ENCODE assay signal across 8 mouse cellular contexts in genomic region chr16:32431047-32431591, GRCm38 (mm10). TPM values are rescaled to one million over a fixed set of nuclear protein-coding genes. Genes with fewer than 3 reads are reported as not detected.
DNase-seq lines count a peak whose midpoint lies in the region; ATAC-seq and TF ChIP-seq lines count a peak whose summit lies in the region.

No protein-coding gene starts in this region.

- intact Hi-C loops in left cerebral cortex, postnatal 4 days (cut with DNase I) = no loop called here

- peak overlapping the region; percentile 93 for H3K27ac ChIP-seq in heart, embryonic 10.5 days
- no peak overlapping the region for H3K27ac ChIP-seq in CH12.LX (ENCODE audit: insufficient read depth, low read depth)
- H3K27ac ChIP-seq in embryonic facial prominence, embryonic 14.5 days (replicated peaks; ENCODE audit: low read depth, low read length) = peak overlapping the region; percentile 88
- peak overlapping the region; percentile 93 for H3K27ac ChIP-seq in intestine, embryonic 16.5 days (ENCODE audit: low read length)

- no peaks in the 10 kb centered on the region for H3K9me3 ChIP-seq in heart, embryonic 10.5 days
- no peaks in the 10 kb centered on the region for H3K9me3 ChIP-seq in CH12.LX (replicated peaks; ENCODE audit: low read length)
- H3K9me3 ChIP-seq in embryonic facial prominence, embryonic 14.5 days (ENCODE audit: control insufficient read depth, low read length) = no peaks in the 10 kb centered on the region
- H3K9me3 ChIP-seq in intestine, embryonic 16.5 days (ENCODE audit: control insufficient read depth, low read length) = no peaks in the 10 kb centered on the region

- H3K27me3 ChIP-seq in heart, embryonic 10.5 days (ENCODE audit: insufficient read depth, poor library complexity, severe bottlenecking) = no peaks in the 10 kb centered on the region
- H3K27me3 ChIP-seq in CH12.LX (replicated peaks) = no peaks in the 10 kb centered on the region
- H3K27me3 ChIP-seq in embryonic facial prominence, embryonic 14.5 days (replicated peaks; ENCODE audit: control insufficient read depth, insufficient read depth, low read length) = no peaks in the 10 kb centered on the region
- no peaks in the 10 kb centered on the region for H3K27me3 ChIP-seq in intestine, embryonic 16.5 days (replicated peaks; ENCODE audit: control insufficient read depth, insufficient read depth, low read length)

- no peak for TF ChIP-seq RAD21 in CH12.LX (IDR thresholded peaks at IDR 0.05; ENCODE audit: low read depth, low read length)

- TF ChIP-seq CTCF in CH12.LX (conservative IDR thresholded peaks at IDR 0.05 in 1 of 2, IDR thresholded peaks at IDR 0.05 in 1 of 2; ENCODE audit: low read depth in 2 of 2, low read length in 2 of 2) = no peak

- WGBS in heart, embryonic 10.5 days = under 1% methylated on average over 28 of the region's 28 CpGs
- WGBS in embryonic facial prominence, embryonic 14.5 days = under 1% methylated on average over 28 of the region's 28 CpGs
- WGBS in intestine, embryonic 16.5 days = under 1% methylated on average over 28 of the region's 28 CpGs

- peak overlapping the region; percentile 80 for H3K4me3 ChIP-seq in heart, embryonic 10.5 days
- peak overlapping the region; percentile 65 to 86 (median 78) for H3K4me3 ChIP-seq in CH12.LX (replicated peaks in 1 of 3; ENCODE audit: low read depth in 2 of 3, low read length in 2 of 3, poor library complexity in 1 of 3)
- peak overlapping the region; percentile 85 for H3K4me3 ChIP-seq in embryonic facial prominence, embryonic 14.5 days (ENCODE audit: low read depth, low read length)
- H3K4me3 ChIP-seq in intestine, embryonic 16.5 days (ENCODE audit: low read length) = peak overlapping the region; percentile 81

- peaks cover 2% of the 10 kb centered on the region; the same call in 1 of the 2 replicates for H3K79me2 ChIP-seq in CH12.LX (replicated peaks; ENCODE audit: control insufficient read depth, extremely low read depth, insufficient read depth, poor library complexity, severe bottlenecking)

- TF ChIP-seq EP300 in CH12.LX (IDR thresholded peaks at IDR 0.05; ENCODE audit: low read length) = no peak

- DNase-seq in heart, embryonic 10.5 days (ENCODE audit: low spot score) = no peak
- DNase-seq in heart, adult 18-20 months = no peak
- peak; percentile 14 for DNase-seq in CH12.LX (ENCODE audit: extremely low read depth)
- no peak for DNase-seq in embryonic facial prominence, embryonic 14.5 days (ENCODE audit: low spot score)
- DNase-seq in left cerebral cortex, postnatal 4 days = no peak
- DNase-seq in cerebellum, adult 11-12 months = no peak

- H3K36me3 ChIP-seq in heart, embryonic 10.5 days = no peaks in the 10 kb centered on the region
- H3K36me3 ChIP-seq in CH12.LX (replicated peaks in 1 of 2; ENCODE audit: control insufficient read depth in 1 of 2, insufficient read depth in 1 of 2, low read length in 1 of 2) = no peaks in the 10 kb centered on the region
- H3K36me3 ChIP-seq in embryonic facial prominence, embryonic 14.5 days (ENCODE audit: control insufficient read depth, insufficient read depth, low read length) = no peaks in the 10 kb centered on the region
- no peaks in the 10 kb centered on the region for H3K36me3 ChIP-seq in intestine, embryonic 16.5 days (ENCODE audit: control insufficient read depth, insufficient read depth, low read length)

- TF ChIP-seq POLR2A in CH12.LX (IDR thresholded peaks at IDR 0.05; ENCODE audit: low read depth, low read length) = no peak

- dilution Hi-C loops in CH12.LX (cut with MboI; ENCODE audit: extremely low pct_ligation_motif_present, extremely low pct_unique_long_range_greater_than_20kb, low sequenced_read_pairs) = no loop called here

- H3K4me1 ChIP-seq in heart, embryonic 10.5 days = peaks cover 18% of the 10 kb centered on the region; the same call in 1 of the 2 replicates
- H3K4me1 ChIP-seq in CH12.LX (ENCODE audit: control insufficient read depth in 1 of 2, insufficient read depth in 2 of 2) = peaks cover 3 to 32% of the 10 kb centered on the region in 2 experiments; a peak in 3 of 4 replicates
- peaks cover 11% of the 10 kb centered on the region; the same call in 1 of the 2 replicates for H3K4me1 ChIP-seq in embryonic facial prominence, embryonic 14.5 days (ENCODE audit: control insufficient read depth, insufficient read depth, low read length)
- H3K4me1 ChIP-seq in intestine, embryonic 16.5 days (ENCODE audit: control insufficient read depth, insufficient read depth, low read length) = peaks cover 13% of the 10 kb centered on the region

- in situ Hi-C loops in CH12.LX (cut with MboI; ENCODE audit: low pct_ligation_motif_present, low pct_unique_long_range_greater_than_20kb, low sequenced_read_pairs) = no loop called here

- ATAC-seq in embryonic facial prominence, embryonic 14.5 days (ENCODE audit: low read depth) = peak; percentile 24
- ATAC-seq in intestine, embryonic 16.5 days = peak; percentile 56; the same call in 1 of the 2 replicates
- peak; percentile 32 for ATAC-seq in megakaryocyte progenitor cell, adult 5-6 weeks (replicated peaks; ENCODE audit: poor library complexity)

- peak overlapping the region; percentile 77 for H3K9ac ChIP-seq in CH12.LX (ENCODE audit: insufficient read depth, low read depth)
- H3K9ac ChIP-seq in embryonic facial prominence, embryonic 14.5 days (ENCODE audit: low read depth, low read length) = peak overlapping the region; percentile 81
- H3K9ac ChIP-seq in intestine, embryonic 16.5 days (ENCODE audit: low read depth, low read length) = peak overlapping the region; percentile 87

- H3K4me2 ChIP-seq in CH12.LX (ENCODE audit: insufficient read depth, low read depth, poor library complexity, severe bottlenecking) = peak overlapping the region; percentile 33
- peak overlapping the region; percentile 85 for H3K4me2 ChIP-seq in embryonic facial prominence, embryonic 14.5 days (ENCODE audit: low read depth, low read length)
- peak overlapping the region; percentile 86 for H3K4me2 ChIP-seq in intestine, embryonic 16.5 days (ENCODE audit: low read depth, low read length)

TF ChIP-seq in CH12.LX, 34 proteins besides CTCF, POLR2A, EP300 and RAD21 (continues in another document):
- TF ChIP-seq ZMIZ1 (IDR thresholded peaks at IDR 0.05; ENCODE audit: low read depth, low read length) = no peak
- no peak for TF ChIP-seq TCF12 (IDR thresholded peaks at IDR 0.05; ENCODE audit: low read depth, low read length)
- TF ChIP-seq ETS1 (conservative IDR thresholded peaks at IDR 0.05; ENCODE audit: low read depth, low read length) = no peak
- TF ChIP-seq POLR2AphosphoS2 (IDR thresholded peaks at IDR 0.05; ENCODE audit: low read depth, low read length) = no peak
- TF ChIP-seq MEF2A (IDR thresholded peaks at IDR 0.05; ENCODE audit: borderline replicate concordance, low read depth, low read length) = no peak
- no peak for TF ChIP-seq SIN3A (IDR thresholded peaks at IDR 0.05; ENCODE audit: low read length)
- TF ChIP-seq GABPA (IDR thresholded peaks at IDR 0.05; ENCODE audit: insufficient replicate concordance, low read depth, low read length) = no peak

RNA-seq across cellular contexts. Expression of gene Pcyt1a, which starts 0.4 kb away (rescaled TPM):
- polyA plus RNA-seq in heart, embryonic 10.5 days (2016; fragmentation: Nextera tagmentation; extraction: Ambion mirVana) = 36.6 and 43.9 TPM in 2 replicates
- total RNA-seq in heart, adult 18-20 months (2021) = 100 to 1,000 TPM; 121 to 128 TPM
- 16.4 and 17.0 TPM in 2 replicates for total RNA-seq in CH12.LX (2012; rRNA removed)
- 20.3 and 21.1 TPM in 2 replicates for total RNA-seq in CH12.LX (2014; rRNA removed)
- 25.7 and 28.1 TPM in 2 replicates for polyA plus RNA-seq in CH12.LX (2012; ENCODE audit: insufficient read length, low read depth)
- 43.2 and 45.7 TPM in 2 replicates for polyA plus RNA-seq in embryonic facial prominence, embryonic 14.5 days (2014; fragmentation: Nextera tagmentation; extraction: Ambion mirVana)
- polyA plus RNA-seq in intestine, embryonic 16.5 days (2015; fragmentation: Nextera tagmentation; extraction: Ambion mirVana) = 79.9 and 83.0 TPM in 2 replicates
- 50.2 and 58.1 TPM in 2 replicates for total RNA-seq in megakaryocyte progenitor cell, adult 5-6 weeks (2015)
- 74.4 and 99.1 TPM in 2 replicates for total RNA-seq in megakaryocyte progenitor cell, adult 5-6 weeks (2017)
- total RNA-seq in left cerebral cortex, postnatal 4 days (2021) = 10 to 100 TPM; 52.4 to 58.4 TPM

RNA-seq across cellular contexts. Expression of gene Tctex1d2, which starts 11.6 kb away (rescaled TPM):
- 28.9 and 29.5 TPM in 2 replicates for polyA plus RNA-seq in heart, embryonic 10.5 days (2016; fragmentation: Nextera tagmentation; extraction: Ambion mirVana)
- 1 to 10 TPM; 5.1 to 6.8 TPM for total RNA-seq in heart, adult 18-20 months (2021)
- total RNA-seq in CH12.LX (2012; rRNA removed) (not detected in 2 replicates), CH12.LX (2014; rRNA removed) (not detected in 2 replicates)
- not detected in 2 replicates for polyA plus RNA-seq in CH12.LX (2012; ENCODE audit: insufficient read length, low read depth)
- polyA plus RNA-seq in embryonic facial prominence, embryonic 14.5 days (2014; fragmentation: Nextera tagmentation; extraction: Ambion mirVana) = 29.2 and 30.4 TPM in 2 replicates
- 32.5 and 34.0 TPM in 2 replicates for polyA plus RNA-seq in intestine, embryonic 16.5 days (2015; fragmentation: Nextera tagmentation; extraction: Ambion mirVana)
- total RNA-seq in megakaryocyte progenitor cell, adult 5-6 weeks (2015) = 41.0 and 43.7 TPM in 2 replicates
- 37.6 and 41.4 TPM in 2 replicates for total RNA-seq in megakaryocyte progenitor cell, adult 5-6 weeks (2017)
- total RNA-seq in left cerebral cortex, postnatal 4 days (2021) = 10 to 100 TPM; 18.0 to 19.0 TPM

RNA-seq across cellular contexts. Expression of gene Tm4sf19, which starts 30.8 kb away (rescaled TPM):
- polyA plus RNA-seq in heart, embryonic 10.5 days (2016; fragmentation: Nextera tagmentation; extraction: Ambion mirVana) = not detected in 2 replicates
- not detected for total RNA-seq in heart, adult 18-20 months (2021)
- total RNA-seq in CH12.LX (2012; rRNA removed) (0.25 and 0.29 TPM in 2 replicates), CH12.LX (2014; rRNA removed) (0.45 and 0.78 TPM in 2 replicates)
- polyA plus RNA-seq in CH12.LX (2012; ENCODE audit: insufficient read length, low read depth) = 0.52 and 1.3 TPM in 2 replicates
- 0.14 TPM in 1 of 2 replicates, not detected in the other for polyA plus RNA-seq in embryonic facial prominence, embryonic 14.5 days (2014; fragmentation: Nextera tagmentation; extraction: Ambion mirVana)
- not detected in 2 replicates for polyA plus RNA-seq in intestine, embryonic 16.5 days (2015; fragmentation: Nextera tagmentation; extraction: Ambion mirVana)
- total RNA-seq in megakaryocyte progenitor cell, adult 5-6 weeks (2015) = not detected in 2 replicates
- total RNA-seq in megakaryocyte progenitor cell, adult 5-6 weeks (2017) = not detected in 2 replicates
- total RNA-seq in left cerebral cortex, postnatal 4 days (2021) = not detected

RNA-seq across cellular contexts. Expression of gene Slc51a, which starts 56.6 kb away (rescaled TPM):
- 4.2 and 5.1 TPM in 2 replicates for polyA plus RNA-seq in heart, embryonic 10.5 days (2016; fragmentation: Nextera tagmentation; extraction: Ambion mirVana)
- total RNA-seq in heart, adult 18-20 months (2021) = under 1 TPM; 0.32 to 0.85 TPM
- total RNA-seq in CH12.LX (2012; rRNA removed) = 0.08 and 0.21 TPM in 2 replicates
- not detected in 2 replicates for total RNA-seq in CH12.LX (2014; rRNA removed)
- 0.17 TPM in 1 of 2 replicates, not detected in the other for polyA plus RNA-seq in CH12.LX (2012; ENCODE audit: insufficient read length, low read depth)
- polyA plus RNA-seq in embryonic facial prominence, embryonic 14.5 days (2014; fragmentation: Nextera tagmentation; extraction: Ambion mirVana) = 0.29 TPM in 2 replicates
- 157 and 177 TPM in 2 replicates for polyA plus RNA-seq in intestine, embryonic 16.5 days (2015; fragmentation: Nextera tagmentation; extraction: Ambion mirVana)
- not detected in 2 replicates for total RNA-seq in megakaryocyte progenitor cell, adult 5-6 weeks (2015)
- 0.04 and 0.17 TPM in 2 replicates for total RNA-seq in megakaryocyte progenitor cell, adult 5-6 weeks (2017)
- total RNA-seq in left cerebral cortex, postnatal 4 days (2021) = not detected

Comparison
In these comparisons a context has a peak if more than half of its experiments do, and no peak if none do; other contexts are left out.
1. H3K4me2 ChIP-seq: peak in every context shown above with its lines; median percentile 86 in intestine, embryonic 16.5 days; 85 in embryonic facial prominence, embryonic 14.5 days; 33 in CH12.LX.
2. RNA of gene Tctex1d2, which starts 11.6 kb away (total RNA-seq): 37.6 to 43.7 TPM in megakaryocyte progenitor cell, adult 5-6 weeks, 18.0 to 19.0 TPM in left cerebral cortex, postnatal 4 days and 5.1 to 6.8 TPM in heart, adult 18-20 months; not detected in CH12.LX; every median in the first group is over 4 times any median in the second.
3. Peak in every context shown above with its lines, with median percentiles within 50 percentile points of each other: H3K4me3 ChIP-seq, H3K9ac ChIP-seq and ATAC-seq.